Mouse (Mus musculus): ENCODE measurements around the gene Vmn1r229. TPM values are rescaled to one million over a fixed set of nuclear protein-coding genes. Genes with fewer than 3 reads are reported as not detected.

Gene Vmn1r229
- not detected in 2 replicates for polyA plus RNA-seq (2012; rRNA removed)

DNA sequence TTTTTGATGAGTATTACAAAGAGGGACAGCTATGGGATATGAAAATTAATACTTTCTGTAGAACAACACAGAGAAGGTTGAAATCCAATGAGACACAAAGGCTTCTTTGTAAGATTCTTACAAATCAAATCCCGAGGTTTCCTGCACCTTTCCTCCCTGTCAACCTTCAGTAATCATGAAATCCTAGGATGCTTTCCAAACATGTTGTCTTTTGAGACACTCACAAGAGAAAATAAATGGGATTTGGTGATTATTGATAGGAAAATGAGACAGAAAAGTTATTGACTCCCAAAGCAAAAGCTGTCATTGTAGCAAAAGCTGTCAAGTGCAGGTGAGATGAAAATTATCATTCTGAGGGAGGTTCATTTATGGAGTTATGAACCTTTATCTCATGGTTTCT is at the start of gene Vmn1r229:
Vmn1r229 (plus strand) TSS at position 301 of the 400 bp plus-strand sequence.
- no peak within 1 kb of the TSS for H3K4me3 ChIP-seq (replicated peaks; ENCODE audit: insufficient read depth, low read depth, low read length)
- no peaks in the 10 kb centered on the region for H3K4me1 ChIP-seq (ENCODE audit: control insufficient read depth, insufficient read depth, low read length)
- WGBS = 44% methylated on average over 1 of the region's 1 CpGs
- H3K27ac ChIP-seq (ENCODE audit: insufficient read depth, low read length) = no peak within 1 kb of the TSS
- no peak for TF ChIP-seq POLR2A (IDR thresholded peaks at IDR 0.05; ENCODE audit: borderline replicate concordance, insufficient read depth, low read length)
- TF ChIP-seq CTCF (IDR thresholded peaks at IDR 0.05; ENCODE audit: borderline replicate concordance, insufficient read depth, low read depth, low read length) = no peak
- no peak for DNase-seq
- no peaks in the 10 kb centered on the region for H3K27me3 ChIP-seq (ENCODE audit: control insufficient read depth, insufficient read depth, low read length)

DNA sequence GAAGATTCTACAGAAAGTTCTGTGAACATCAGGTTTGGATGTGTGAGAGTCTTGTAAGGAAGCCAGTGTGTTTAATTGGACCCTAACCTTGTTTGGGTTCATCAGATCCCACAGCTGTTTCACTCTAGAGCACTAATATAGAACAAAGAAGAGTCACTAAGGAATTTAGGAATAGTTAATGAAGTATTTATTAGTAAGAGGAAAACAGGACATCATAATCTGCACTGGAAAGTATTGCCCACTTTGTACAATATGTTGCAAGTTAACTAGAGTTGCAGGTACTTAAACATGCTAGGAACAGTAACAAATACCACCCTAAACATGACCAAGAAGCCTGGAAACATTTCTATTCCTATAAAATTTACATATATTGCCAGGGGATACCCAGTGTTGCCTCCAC is 25.3 kb upstream of the Vmn1r229 start, which contains the start of gene Vmn1r228:
Vmn1r228 (minus strand) TSS at position 101 of the 400 bp plus-strand sequence.
- DNase-seq = no peak
- H3K27ac ChIP-seq (ENCODE audit: insufficient read depth, low read length) = no peak within 1 kb of the TSS
- TF ChIP-seq POLR2A (IDR thresholded peaks at IDR 0.05; ENCODE audit: borderline replicate concordance, insufficient read depth, low read length) (no peak), CTCF (IDR thresholded peaks at IDR 0.05; ENCODE audit: borderline replicate concordance, insufficient read depth, low read depth, low read length) (no peak)
- no peaks in the 10 kb centered on the region for H3K27me3 ChIP-seq (ENCODE audit: control insufficient read depth, insufficient read depth, low read length)
- no peaks in the 10 kb centered on the region for H3K4me1 ChIP-seq (ENCODE audit: control insufficient read depth, insufficient read depth, low read length)
- no peak within 1 kb of the TSS for H3K4me3 ChIP-seq (replicated peaks; ENCODE audit: insufficient read depth, low read depth, low read length)

DNA sequence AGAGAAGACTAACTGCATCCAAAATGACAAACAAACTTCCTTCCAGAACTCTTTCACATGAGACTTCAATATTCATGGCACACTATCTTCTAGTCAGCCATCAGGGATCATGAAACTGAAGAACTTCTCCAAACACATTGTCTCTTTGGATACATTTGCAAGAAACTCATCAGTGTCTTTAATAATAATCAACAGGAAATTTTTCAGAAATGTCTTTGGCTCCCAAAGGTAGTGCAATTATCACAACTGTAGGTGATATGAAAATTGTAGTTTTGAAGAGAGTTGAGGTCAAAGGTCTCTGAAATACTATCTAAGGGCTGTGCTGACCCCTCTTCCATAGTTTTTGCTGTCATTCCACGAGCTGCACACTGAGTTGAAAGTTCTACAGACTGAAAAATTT is 28.8 kb downstream of the Vmn1r229 start, which contains the start of gene Vmn1r230:
Vmn1r230 (plus strand) TSS at position 301 of the 400 bp plus-strand sequence.
- 4% methylated on average over 1 of the region's 1 CpGs for WGBS
- TF ChIP-seq POLR2A (IDR thresholded peaks at IDR 0.05; ENCODE audit: borderline replicate concordance, insufficient read depth, low read length) = no peak
- TF ChIP-seq CTCF (IDR thresholded peaks at IDR 0.05; ENCODE audit: borderline replicate concordance, insufficient read depth, low read depth, low read length) = no peak
- no peak within 1 kb of the TSS for H3K4me3 ChIP-seq (replicated peaks; ENCODE audit: insufficient read depth, low read depth, low read length)
- no peak within 1 kb of the TSS for H3K27ac ChIP-seq (ENCODE audit: insufficient read depth, low read length)
- no peaks in the 10 kb centered on the region for H3K4me1 ChIP-seq (ENCODE audit: control insufficient read depth, insufficient read depth, low read length)
- no peaks in the 10 kb centered on the region for H3K27me3 ChIP-seq (ENCODE audit: control insufficient read depth, insufficient read depth, low read length)
- no peak for DNase-seq

Other genes with a start within 250 kb of the Vmn1r229 start
- not detected in 2 replicates for gene Vmn2r109, start 246.8 kb upstream of the Vmn1r229 start, polyA plus RNA-seq (2012; rRNA removed)
- gene Vmn2r110, start 215.1 kb upstream of the Vmn1r229 start, polyA plus RNA-seq (2012; rRNA removed) = not detected in 2 replicates
- gene Fpr-rs3, start 186.7 kb upstream of the Vmn1r229 start, polyA plus RNA-seq (2012; rRNA removed) = not detected in 2 replicates
- gene Vmn1r226, start 128.7 kb upstream of the Vmn1r229 start, polyA plus RNA-seq (2012; rRNA removed) = not detected in 2 replicates
- gene Vmn1r227, start 81.7 kb upstream of the Vmn1r229 start, polyA plus RNA-seq (2012; rRNA removed) = not detected in 2 replicates
- not detected in 2 replicates for gene Vmn1r228, start 25.4 kb upstream of the Vmn1r229 start, polyA plus RNA-seq (2012; rRNA removed)
- gene Vmn1r230, start 28.9 kb downstream of the Vmn1r229 start, polyA plus RNA-seq (2012; rRNA removed) = not detected in 2 replicates
- not detected in 2 replicates for gene Vmn1r231, start 93.5 kb downstream of the Vmn1r229 start, polyA plus RNA-seq (2012; rRNA removed)
- not detected in 2 replicates for gene Vmn1r232, start 108.2 kb downstream of the Vmn1r229 start, polyA plus RNA-seq (2012; rRNA removed)
- gene Ppp2r1a, start 133.8 kb downstream of the Vmn1r229 start, polyA plus RNA-seq (2012; rRNA removed) = 530 and 556 TPM in 2 replicates
- not detected in 2 replicates for gene Vmn1r233, start 184.9 kb downstream of the Vmn1r229 start, polyA plus RNA-seq (2012; rRNA removed)
- gene Zfp160, start 197.3 kb downstream of the Vmn1r229 start, polyA plus RNA-seq (2012; rRNA removed) = 17.6 and 18.3 TPM in 2 replicates